ENCODE assay signal across 1 mouse cellular context in the genomic region with DNA sequence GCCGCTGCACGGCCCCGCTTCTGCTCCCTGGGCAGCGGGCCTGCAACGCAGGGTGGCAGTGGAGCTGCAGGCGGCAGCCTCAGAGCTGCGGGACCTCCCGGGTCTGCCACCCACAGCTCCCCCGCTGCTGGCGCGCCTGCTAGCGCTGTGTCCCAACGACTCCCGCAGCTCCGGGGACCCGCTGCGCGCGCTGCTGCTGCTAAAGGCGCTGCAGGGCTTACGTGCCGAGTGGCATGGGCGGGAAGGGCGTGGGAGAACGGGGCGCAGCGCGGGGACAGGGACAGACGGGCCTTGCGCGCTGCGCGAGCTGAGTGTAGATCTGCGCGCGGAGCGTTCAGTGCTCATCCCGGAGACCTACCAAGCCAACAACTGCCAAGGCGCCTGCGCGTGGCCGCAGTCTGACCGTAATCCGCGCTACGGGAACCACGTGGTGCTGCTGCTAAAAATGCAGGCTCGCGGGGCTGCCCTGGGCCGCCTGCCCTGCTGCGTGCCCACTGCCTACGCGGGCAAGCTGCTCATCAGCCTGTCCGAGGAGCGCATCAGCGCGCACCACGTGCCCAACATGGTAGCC.
TF ChIP-seq lines count a peak whose summit lies in the region.

No protein-coding gene starts in this region.

TF ChIP-seq in myocyte, 11 proteins besides CTCF, POLR2A, EP300 and RAD21:
- TF ChIP-seq SRF (IDR thresholded peaks at IDR 0.05; ENCODE audit: control insufficient read depth, insufficient read length, low read depth) (no peak), POLR2AphosphoS2 (IDR thresholded peaks at IDR 0.05; ENCODE audit: insufficient read length, low read depth) (peak; percentile 88)
